Mouse (Mus musculus): ENCODE measurements around the gene Dirc2. TPM values are rescaled to one million over a fixed set of nuclear protein-coding genes. Genes with fewer than 3 reads are reported as not detected.

Dirc2 gene
- polyA plus RNA-seq, 1 experiment from 2014 or later: 11.1 TPM

DNA sequence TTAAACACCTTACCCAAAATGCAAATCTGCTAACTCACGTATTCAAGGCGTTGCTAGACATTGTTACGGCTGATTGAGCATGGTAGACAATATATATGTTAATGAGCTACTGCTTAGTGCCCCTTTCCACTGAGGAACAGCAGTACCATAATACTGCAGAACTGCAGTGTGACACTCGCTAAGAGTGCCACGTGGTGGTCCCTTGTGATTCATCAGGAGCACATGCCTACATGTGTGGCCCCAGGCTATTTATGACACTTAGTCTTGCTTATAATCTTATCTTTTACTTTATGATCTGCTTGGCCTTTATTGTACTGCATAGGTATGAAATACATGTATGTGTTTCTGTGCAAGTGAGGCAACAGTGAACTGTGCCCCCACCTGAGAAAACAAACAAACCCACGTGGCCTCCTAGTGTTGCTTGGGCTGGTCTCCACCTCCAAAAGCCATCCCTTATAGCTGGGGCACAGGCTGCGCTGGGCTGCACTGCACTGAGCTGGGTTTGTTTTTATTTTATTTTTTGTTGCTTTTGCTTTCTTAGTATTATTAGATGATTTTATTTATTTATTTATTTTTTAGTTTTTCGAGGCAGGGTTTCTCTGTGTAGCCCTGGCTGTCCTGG is 18.5 kb upstream of the Dirc2 start:
- H3K9me3 ChIP-seq: no peaks in the 10 kb centered on the region
- H3K9ac ChIP-seq: no peak overlapping the region
- H3K27me3 ChIP-seq (replicated peaks): no peaks in the 10 kb centered on the region
- no peak overlapping the region for H3K4me3 ChIP-seq
- H3K27ac ChIP-seq (replicated peaks): peak overlapping the region; percentile 67; the same call in 1 of the 2 replicates
- ATAC-seq (ENCODE audit: extremely low read depth, insufficient number of reproducible peaks, low FRiP score, low TSS enrichment): no peak
- H3K36me3 ChIP-seq: peaks cover 15% of the 10 kb centered on the region
- H3K4me1 ChIP-seq: peaks cover 45% of the 10 kb centered on the region
- no peak overlapping the region for H3K4me2 ChIP-seq
- 77% methylated on average over 8 of the region's 8 CpGs for WGBS

DNA sequence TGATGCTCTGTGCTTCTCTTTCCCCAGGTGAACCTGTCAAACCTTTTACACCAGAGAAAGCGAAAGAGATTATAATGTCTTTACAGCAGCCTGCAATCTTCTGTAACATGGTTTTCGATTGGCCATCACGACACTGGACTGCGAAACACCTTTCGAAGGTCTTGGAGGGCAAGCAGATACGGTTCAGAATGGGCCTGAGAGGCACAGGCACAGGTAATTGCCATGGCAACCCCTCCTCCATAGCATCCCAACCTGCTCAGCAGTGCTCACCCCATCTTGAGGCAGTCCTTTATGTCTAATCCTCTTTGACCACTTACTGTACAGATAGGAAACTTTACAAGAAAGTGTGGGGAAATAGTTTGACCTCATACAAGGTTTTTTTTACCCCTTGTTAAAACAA is 18.0 kb upstream of the Dirc2 start:
- no peak for ATAC-seq (ENCODE audit: extremely low read depth, insufficient number of reproducible peaks, low FRiP score, low TSS enrichment)
- WGBS: 89% methylated on average over 6 of the region's 6 CpGs
- H3K4me2 ChIP-seq: no peak overlapping the region
- H3K9me3 ChIP-seq: no peaks in the 10 kb centered on the region
- no peaks in the 10 kb centered on the region for H3K27me3 ChIP-seq (replicated peaks)
- no peak overlapping the region for H3K27ac ChIP-seq (replicated peaks)
- no peak overlapping the region for H3K4me3 ChIP-seq
- peaks cover 15% of the 10 kb centered on the region for H3K36me3 ChIP-seq
- peaks cover 49% of the 10 kb centered on the region for H3K4me1 ChIP-seq
- no peak overlapping the region for H3K9ac ChIP-seq

DNA sequence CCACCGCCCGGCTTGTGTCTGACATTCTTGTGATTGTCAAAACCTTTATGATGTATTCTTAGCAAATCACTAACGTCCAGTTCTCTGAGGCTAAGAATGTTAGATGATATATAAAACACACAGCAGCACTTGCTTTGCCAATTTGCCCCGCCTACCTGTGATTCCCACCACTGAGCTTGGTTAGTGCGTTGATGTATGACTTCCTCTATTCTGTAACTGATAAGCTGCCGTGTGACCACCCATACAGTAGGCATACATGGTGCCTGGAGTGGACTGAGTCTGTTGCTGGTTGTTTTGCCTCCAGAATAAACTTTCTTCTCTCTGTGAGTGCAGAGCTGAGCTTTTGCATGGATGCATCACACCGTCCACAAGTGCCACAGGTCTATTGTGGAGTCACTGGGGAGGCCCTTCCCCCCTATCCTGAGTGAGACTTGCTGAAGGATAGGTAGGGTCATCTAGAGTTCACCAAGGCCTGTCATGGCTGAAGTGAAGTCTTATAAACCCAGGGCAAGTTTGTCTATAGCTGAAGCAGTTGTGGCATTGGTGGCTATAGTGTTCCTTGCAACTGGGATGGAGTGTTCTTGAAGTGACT is 15.1 kb upstream of the Dirc2 start:
- Histone ChIP-seq H3K4me2 (no peak overlapping the region), H3K36me3 (peaks cover 6% of the 10 kb centered on the region; the same call in 1 of the 2 replicates), H3K27me3 (replicated peaks) (no peaks in the 10 kb centered on the region), H3K4me1 (peaks cover 45% of the 10 kb centered on the region), H3K27ac (replicated peaks) (no peak overlapping the region), H3K9me3 (no peaks in the 10 kb centered on the region), H3K4me3 (no peak overlapping the region), H3K9ac (no peak overlapping the region)
- WGBS: 52% methylated on average over 7 of the region's 7 CpGs
- no peak for ATAC-seq (ENCODE audit: extremely low read depth, insufficient number of reproducible peaks, low FRiP score, low TSS enrichment)

DNA sequence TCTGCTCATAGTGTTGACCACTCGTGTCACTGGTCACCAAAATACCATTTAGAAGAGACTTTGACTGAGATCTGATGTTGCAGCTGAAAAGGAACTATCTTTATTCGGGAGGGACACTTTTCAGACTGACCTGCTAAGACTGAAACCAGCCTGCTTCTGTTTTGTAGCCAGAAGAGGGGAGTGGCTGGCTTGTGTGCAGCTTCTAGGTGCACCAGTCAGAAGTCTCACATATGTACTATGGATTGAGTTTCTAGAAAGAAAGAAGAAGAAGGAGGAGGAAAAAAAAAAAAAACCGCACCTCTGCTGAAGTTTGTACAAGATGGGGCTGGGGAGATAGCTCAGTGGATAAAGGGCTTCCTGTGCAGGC is 14.0 kb upstream of the Dirc2 start:
- H3K9me3 ChIP-seq: no peaks in the 10 kb centered on the region
- WGBS: 82% methylated on average over 3 of the region's 3 CpGs
- H3K4me3 ChIP-seq: no peak overlapping the region
- H3K27ac ChIP-seq (replicated peaks): no peak overlapping the region
- peaks cover 37% of the 10 kb centered on the region for H3K4me1 ChIP-seq
- H3K36me3 ChIP-seq: peaks cover 2% of the 10 kb centered on the region; the same call in 1 of the 2 replicates
- H3K4me2 ChIP-seq: no peak overlapping the region
- ATAC-seq (ENCODE audit: extremely low read depth, insufficient number of reproducible peaks, low FRiP score, low TSS enrichment): no peak
- no peak overlapping the region for H3K9ac ChIP-seq
- H3K27me3 ChIP-seq (replicated peaks): no peaks in the 10 kb centered on the region

DNA sequence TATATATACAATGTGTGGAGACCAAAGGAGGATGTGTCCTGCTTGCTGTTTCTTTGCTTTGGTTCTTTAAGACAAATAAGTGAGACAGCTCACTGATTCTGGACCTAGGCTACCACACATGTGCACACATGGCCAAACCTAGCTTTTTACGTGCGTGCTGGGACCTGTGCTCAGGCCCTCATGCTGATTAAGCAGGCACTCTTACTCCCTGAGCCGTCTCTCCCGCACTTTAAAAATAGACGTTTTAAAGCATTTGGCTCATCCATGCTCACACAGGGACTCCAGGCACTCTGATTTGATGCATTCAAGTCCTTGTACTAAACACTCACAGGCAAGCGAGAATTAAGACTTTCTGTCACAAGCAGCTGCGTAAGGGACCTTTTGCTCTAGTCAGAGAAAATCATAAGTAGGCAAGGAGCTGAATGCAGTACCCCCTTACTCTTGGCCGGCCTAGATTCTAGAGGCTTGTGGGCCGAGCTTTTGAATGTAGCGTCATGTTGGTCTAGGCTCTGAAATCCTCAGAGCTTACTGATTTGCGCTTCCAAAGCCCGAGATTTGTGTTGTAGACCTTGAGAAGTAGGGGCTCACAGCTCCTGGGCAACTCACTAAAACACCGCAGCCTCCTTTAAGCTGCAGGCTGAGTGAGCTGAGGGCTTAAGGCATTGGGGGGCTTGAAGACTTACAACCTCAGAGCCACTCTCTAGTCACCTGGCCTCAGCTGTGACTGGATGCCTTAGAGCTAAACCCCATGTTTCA is 13.5 kb upstream of the Dirc2 start:
- Histone ChIP-seq H3K4me1 (peaks cover 32% of the 10 kb centered on the region), H3K9ac (no peak overlapping the region), H3K9me3 (no peaks in the 10 kb centered on the region), H3K4me2 (no peak overlapping the region), H3K4me3 (no peak overlapping the region), H3K27me3 (replicated peaks) (no peaks in the 10 kb centered on the region), H3K36me3 (no peaks in the 10 kb centered on the region; the same call in 1 of the 2 replicates), H3K27ac (replicated peaks) (no peak overlapping the region)
- WGBS: 78% methylated on average over 13 of the region's 13 CpGs
- ATAC-seq (ENCODE audit: extremely low read depth, insufficient number of reproducible peaks, low FRiP score, low TSS enrichment): no peak

DNA sequence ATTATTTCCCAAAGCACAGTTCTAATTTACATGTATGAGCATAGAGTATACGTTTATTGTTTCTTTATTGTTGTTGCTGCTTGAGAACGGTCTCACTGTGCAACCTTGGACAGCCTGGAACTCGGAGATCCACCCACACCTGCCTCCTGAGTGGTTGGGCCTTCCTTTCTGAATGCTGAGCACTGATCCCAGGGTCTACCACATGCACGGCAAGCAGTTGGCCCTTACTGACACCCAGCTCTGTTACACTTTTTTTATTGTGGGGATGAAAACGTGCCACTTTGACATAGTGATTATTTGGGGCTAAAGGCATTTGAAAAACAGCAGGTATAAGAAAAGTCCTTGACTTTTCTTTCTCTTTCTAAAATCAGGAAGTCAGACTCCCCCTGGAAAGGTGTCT is 12.5 kb upstream of the Dirc2 start:
- Histone ChIP-seq H3K36me3 (no peaks in the 10 kb centered on the region), H3K4me2 (no peak overlapping the region), H3K4me1 (peaks cover 30% of the 10 kb centered on the region), H3K9ac (no peak overlapping the region), H3K4me3 (no peak overlapping the region), H3K9me3 (no peaks in the 10 kb centered on the region), H3K27me3 (replicated peaks) (no peaks in the 10 kb centered on the region), H3K27ac (replicated peaks) (no peak overlapping the region)
- ATAC-seq (ENCODE audit: extremely low read depth, insufficient number of reproducible peaks, low FRiP score, low TSS enrichment): no peak
- 84% methylated on average over 5 of the region's 5 CpGs for WGBS

DNA sequence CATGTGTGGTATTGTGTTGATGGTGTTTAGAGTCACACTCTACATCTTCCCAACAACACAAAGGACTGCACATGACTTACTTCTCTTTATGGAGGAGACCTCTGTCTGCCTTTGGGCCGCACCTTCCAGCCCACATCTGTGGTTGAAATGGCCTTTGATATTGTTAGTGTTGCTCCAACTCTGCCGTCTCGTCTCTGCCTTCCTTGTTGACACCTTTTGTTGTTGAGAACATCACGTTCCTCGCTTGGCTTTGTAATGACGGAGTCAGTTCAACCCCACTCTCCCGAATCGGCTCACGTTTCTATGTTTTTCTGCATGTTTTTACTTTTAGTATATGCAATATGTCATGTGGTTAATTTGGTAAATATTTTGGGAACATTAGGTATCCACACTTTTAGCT is 11.9 kb upstream of the Dirc2 start:
- 90% methylated on average over 9 of the region's 9 CpGs for WGBS
- no peak for ATAC-seq (ENCODE audit: extremely low read depth, insufficient number of reproducible peaks, low FRiP score, low TSS enrichment)
- Histone ChIP-seq H3K9ac (no peak overlapping the region), H3K27me3 (replicated peaks) (no peaks in the 10 kb centered on the region), H3K9me3 (no peaks in the 10 kb centered on the region), H3K27ac (replicated peaks) (no peak overlapping the region), H3K4me2 (no peak overlapping the region), H3K36me3 (no peaks in the 10 kb centered on the region), H3K4me3 (no peak overlapping the region), H3K4me1 (peaks cover 36% of the 10 kb centered on the region)

DNA sequence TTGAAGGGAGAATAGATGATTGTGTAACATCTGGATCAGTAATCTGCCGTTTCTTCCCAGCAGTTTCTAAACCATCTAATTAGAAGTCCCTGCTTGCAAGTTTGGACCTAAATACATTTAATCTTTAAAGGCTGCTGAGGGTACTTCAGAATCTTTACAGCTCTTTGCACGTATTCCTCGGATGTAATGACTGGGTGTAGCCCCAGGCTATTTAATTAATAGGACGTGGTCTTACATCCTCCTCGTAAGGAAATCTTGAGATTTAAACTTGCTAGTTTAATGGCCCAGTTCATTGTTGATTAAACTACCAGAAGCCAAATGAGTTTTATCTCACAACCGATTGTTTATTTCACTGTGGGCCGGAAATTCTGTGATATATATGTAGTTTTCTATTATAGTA is 10.5 kb upstream of the Dirc2 start:
- H3K4me1 ChIP-seq: peaks cover 37% of the 10 kb centered on the region
- no peak for ATAC-seq (ENCODE audit: extremely low read depth, insufficient number of reproducible peaks, low FRiP score, low TSS enrichment)
- no peak overlapping the region for H3K4me2 ChIP-seq
- H3K4me3 ChIP-seq: no peak overlapping the region
- H3K36me3 ChIP-seq: no peaks in the 10 kb centered on the region
- 87% methylated on average over 7 of the region's 7 CpGs for WGBS
- no peak overlapping the region for H3K27ac ChIP-seq (replicated peaks)
- H3K9me3 ChIP-seq: no peaks in the 10 kb centered on the region
- H3K9ac ChIP-seq: no peak overlapping the region
- no peaks in the 10 kb centered on the region for H3K27me3 ChIP-seq (replicated peaks)

DNA sequence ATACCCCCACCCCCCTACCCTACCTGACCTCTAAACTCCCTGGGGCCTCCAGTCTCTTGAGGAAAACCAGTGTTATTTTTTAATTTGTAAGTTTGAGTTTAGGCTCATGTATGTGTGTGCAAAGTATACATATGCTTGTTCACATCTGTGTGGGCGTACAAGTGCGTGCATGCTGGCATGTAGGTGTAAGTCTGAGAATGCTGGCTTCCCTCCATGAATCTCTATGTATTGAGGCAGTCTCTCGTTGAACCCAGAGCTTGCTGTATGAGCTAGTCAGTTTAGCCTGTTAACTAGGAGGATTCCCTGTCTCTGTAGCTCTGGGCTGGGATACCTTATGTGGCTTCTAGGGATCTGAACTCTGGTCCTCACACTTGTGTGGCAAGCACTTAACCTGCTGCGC is 8.6 kb upstream of the Dirc2 start:
- peaks cover 18% of the 10 kb centered on the region for H3K4me1 ChIP-seq
- no peak overlapping the region for H3K27ac ChIP-seq (replicated peaks)
- H3K9me3 ChIP-seq: no peaks in the 10 kb centered on the region
- WGBS: 95% methylated on average over 4 of the region's 4 CpGs
- ATAC-seq (ENCODE audit: extremely low read depth, insufficient number of reproducible peaks, low FRiP score, low TSS enrichment): no peak
- H3K4me2 ChIP-seq: no peak overlapping the region
- no peak overlapping the region for H3K4me3 ChIP-seq
- no peak overlapping the region for H3K9ac ChIP-seq
- H3K27me3 ChIP-seq (replicated peaks): no peaks in the 10 kb centered on the region
- H3K36me3 ChIP-seq: 0 out of 2 replicates have a peak, but pooled peaks cover under 1% of the 10 kb centered on the region

DNA sequence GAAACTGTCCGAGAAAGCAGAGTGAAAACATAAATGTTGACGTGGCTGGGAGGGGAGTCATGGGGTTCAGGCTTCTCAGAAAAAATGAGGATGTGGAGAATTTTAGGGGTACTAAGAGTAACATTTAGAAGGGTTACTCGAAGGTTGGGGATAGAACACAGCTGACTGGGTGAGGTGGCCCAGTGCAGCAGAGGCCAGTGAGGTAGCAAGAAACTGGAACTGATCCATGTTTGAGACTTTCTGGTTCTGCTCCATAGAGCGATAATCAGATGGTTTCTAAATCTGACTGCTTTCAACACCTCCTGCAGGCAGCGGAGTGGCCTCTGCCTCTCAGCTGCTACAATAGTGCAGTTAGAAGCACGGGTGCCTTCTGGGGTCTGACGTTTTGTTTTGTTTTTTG is 7.6 kb upstream of the Dirc2 start:
- peak overlapping the region; percentile 31 for H3K4me2 ChIP-seq
- H3K27ac ChIP-seq (replicated peaks): peak overlapping the region; percentile 17; the same call in 1 of the 2 replicates
- H3K36me3 ChIP-seq: 0 out of 2 replicates have a peak, but pooled peaks cover 4% of the 10 kb centered on the region
- 0 out of 2 replicates have a peak overlapping the region, but pooled peaks have one; percentile 24 for H3K9ac ChIP-seq
- H3K27me3 ChIP-seq (replicated peaks): no peaks in the 10 kb centered on the region
- no peak for ATAC-seq (ENCODE audit: extremely low read depth, insufficient number of reproducible peaks, low FRiP score, low TSS enrichment)
- peaks cover 9% of the 10 kb centered on the region for H3K4me1 ChIP-seq
- H3K9me3 ChIP-seq: no peaks in the 10 kb centered on the region
- no peak overlapping the region for H3K4me3 ChIP-seq
- 43% methylated on average over 7 of the region's 7 CpGs for WGBS

DNA sequence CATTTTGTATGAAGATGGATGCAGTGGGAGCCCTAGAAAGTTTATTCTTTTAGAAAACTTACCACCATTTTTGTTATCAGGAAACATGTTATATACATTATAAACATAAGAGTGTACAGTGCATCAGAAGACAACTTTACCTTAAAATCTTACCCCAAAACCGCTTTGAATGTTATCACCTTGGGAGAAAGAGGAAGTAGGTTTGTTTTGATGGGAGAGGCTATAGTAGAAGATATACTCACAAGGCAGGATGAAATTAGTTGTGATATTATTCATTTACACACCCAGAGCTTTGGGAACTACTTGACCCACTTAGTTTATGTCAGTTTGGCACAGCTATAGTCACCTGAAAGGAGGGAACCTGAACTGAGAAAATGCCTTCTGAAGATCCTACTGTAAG is 6.7 kb upstream of the Dirc2 start:
- Histone ChIP-seq H3K36me3 (0 out of 2 replicates have a peak, but pooled peaks cover 4% of the 10 kb centered on the region), H3K4me2 (no peak overlapping the region), H3K9me3 (no peaks in the 10 kb centered on the region), H3K27ac (replicated peaks) (no peak overlapping the region), H3K27me3 (replicated peaks) (no peaks in the 10 kb centered on the region), H3K9ac (no peak overlapping the region), H3K4me3 (no peak overlapping the region), H3K4me1 (peaks cover 17% of the 10 kb centered on the region)
- no peak for ATAC-seq (ENCODE audit: extremely low read depth, insufficient number of reproducible peaks, low FRiP score, low TSS enrichment)
- 83% methylated on average over 1 of the region's 1 CpGs for WGBS

Measured in heart, embryonic 13.5 days (tissue).